Mouse (Mus musculus) myocyte (in vitro differentiated cells): Measurements from ENCODE around the gene Stmn1.

Source experiments
- CEBPB ChIP-seq: IDR thresholded peaks from 2 replicates; pipeline ENCODE4 v1.6.1; 2011; ENCODE audit warnings: mild to moderate bottlenecking, moderate library complexity; ENCODE audit not compliant: poor library complexity, insufficient read depth, severe bottlenecking
- E2F4 ChIP-seq: IDR thresholded peaks from one replicate; pipeline ENCODE4 v1.6.1; 2011; ENCODE audit warnings: mild to moderate bottlenecking, control low read depth, moderate library complexity; ENCODE audit not compliant: insufficient read depth
- MAX ChIP-seq: IDR thresholded peaks from one replicate; pipeline ENCODE4 v1.6.1; 2011; ENCODE audit warnings: low read depth, mild to moderate bottlenecking, control low read depth
- MYOD1 ChIP-seq, 3 experiments: IDR thresholded peaks; one replicate each; pipeline ENCODE4 v1.6.1; 2011; ENCODE audit warnings: control low read depth in 2 of 3, low read depth in 2 of 3, mild to moderate bottlenecking in 2 of 3, moderate library complexity in 1 of 3; ENCODE audit not compliant: insufficient read length in 2 of 3, control insufficient read depth in 1 of 3
- MYOG ChIP-seq, 3 experiments: IDR thresholded peaks; one replicate each; pipeline ENCODE4 v1.6.1; 2011; ENCODE audit warnings: control low read depth in 2 of 3, low read depth in 2 of 3, mild to moderate bottlenecking in 2 of 3; ENCODE audit not compliant: insufficient read length in 2 of 3, control insufficient read depth in 1 of 3, insufficient read depth in 1 of 3
- POLR2A ChIP-seq: IDR thresholded peaks from one replicate; pipeline ENCODE4 v1.6.1; 2011; ENCODE audit warnings: low read depth, mild to moderate bottlenecking, control low read depth, moderate library complexity; ENCODE audit not compliant: insufficient read length
- POLR2AphosphoS2 ChIP-seq: IDR thresholded peaks from one replicate; pipeline ENCODE4 v1.6.1; 2011; ENCODE audit warnings: low read depth, control low read depth; ENCODE audit not compliant: insufficient read length
- REST ChIP-seq: IDR thresholded peaks from one replicate; pipeline ENCODE4 v1.6.1; 2011; ENCODE audit warnings: mild to moderate bottlenecking, control low read depth, moderate library complexity; ENCODE audit not compliant: insufficient read depth, insufficient read length
- TCF12 ChIP-seq: IDR thresholded peaks from one replicate; pipeline ENCODE4 v1.6.1; 2011; ENCODE audit warnings: mild to moderate bottlenecking, control low read depth; ENCODE audit not compliant: poor library complexity, insufficient read depth, severe bottlenecking
- USF1 ChIP-seq: IDR thresholded peaks from one replicate; pipeline ENCODE4 v1.6.1; 2011; ENCODE audit warnings: low read depth, mild to moderate bottlenecking, control low read depth, moderate library complexity

GRCm38 (mm10) chr4:134471469-134471868, 3.3 kb downstream of the Stmn1 start:
- TF ChIP-seq POLR2A (no peak), TCF12 (no peak), MYOD1 (IDR thresholded peaks at IDR 0.05; ENCODE audit: control insufficient read depth in 1 of 3, insufficient read length in 2 of 3, low read depth in 2 of 3) (no peak), E2F4 (no peak), MAX (no peak), USF1 (no peak), MYOG (IDR thresholded peaks at IDR 0.05; ENCODE audit: control insufficient read depth in 1 of 3, insufficient read depth in 1 of 3, insufficient read length in 2 of 3, low read depth in 2 of 3) (no peak), REST (no peak), POLR2AphosphoS2 (no peak), CEBPB (no peak)
